Mouse (Mus musculus) thymus, postnatal 14 days (tissue): ENCODE data around the gene Hoxb13.

Experiments used
- DNase-seq: peaks from one replicate; pipeline ENCODE4 v3.0.0; 2021

Gene Hoxb13

DNA sequence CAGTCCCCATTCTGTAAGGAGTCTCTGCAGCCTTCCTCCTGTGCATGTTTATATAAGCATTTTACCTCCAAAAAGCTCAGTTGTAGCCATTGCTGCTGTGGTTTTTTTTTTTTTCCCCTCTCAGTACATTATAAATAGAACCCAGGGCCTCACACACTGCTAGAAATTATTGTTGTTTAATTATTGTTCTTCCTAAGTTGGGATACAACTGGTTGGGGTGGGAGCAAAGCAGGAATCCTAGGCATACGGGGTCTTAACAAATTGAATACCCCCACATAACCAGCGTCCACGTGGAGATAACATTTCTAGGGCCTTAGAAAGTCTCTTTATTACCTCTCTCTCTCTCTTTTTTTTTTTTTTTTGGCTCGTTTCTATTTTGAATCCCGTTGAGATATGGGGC is 3.0 kb upstream of the Hoxb13 start:
- no peak for DNase-seq

- DNase-seq: no peak
Observed at GRCm38 (mm10) chr11:96194401-96194710, 240 bp downstream of the Hoxb13 start.

DNA sequence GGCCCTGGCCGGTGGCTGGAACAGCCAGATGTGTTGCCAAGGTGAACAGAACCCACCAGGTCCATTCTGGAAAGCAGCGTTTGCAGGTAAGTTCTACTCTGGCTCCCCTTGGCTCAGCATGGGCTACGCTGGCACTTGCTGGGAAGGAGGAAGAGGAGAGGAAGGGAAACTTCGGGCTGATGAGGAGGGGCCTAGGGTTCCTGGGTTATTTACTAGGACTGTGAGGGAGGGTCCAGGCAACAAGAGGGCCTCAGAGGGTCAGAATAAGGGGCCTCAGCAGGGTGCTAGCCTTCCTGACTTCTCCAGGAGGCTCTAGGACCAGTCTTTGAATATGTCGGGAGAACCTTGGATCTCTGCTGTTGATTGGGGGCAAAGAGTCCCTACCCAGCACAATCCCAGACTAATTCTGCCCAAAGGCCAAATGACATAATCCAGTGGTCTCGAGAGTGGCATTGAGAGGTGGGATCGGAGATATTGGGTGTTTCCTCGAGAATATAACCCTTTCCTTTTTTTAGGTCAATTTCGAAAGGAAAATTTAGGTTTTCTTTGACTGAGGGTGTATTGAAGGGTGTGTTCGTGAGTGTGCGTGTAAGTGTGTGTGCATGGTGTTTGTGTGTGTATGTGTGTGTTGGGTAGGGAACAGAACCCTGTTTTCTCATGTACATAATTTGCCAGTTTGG is 985 bp downstream of the Hoxb13 start:
- no peak for DNase-seq

DNA sequence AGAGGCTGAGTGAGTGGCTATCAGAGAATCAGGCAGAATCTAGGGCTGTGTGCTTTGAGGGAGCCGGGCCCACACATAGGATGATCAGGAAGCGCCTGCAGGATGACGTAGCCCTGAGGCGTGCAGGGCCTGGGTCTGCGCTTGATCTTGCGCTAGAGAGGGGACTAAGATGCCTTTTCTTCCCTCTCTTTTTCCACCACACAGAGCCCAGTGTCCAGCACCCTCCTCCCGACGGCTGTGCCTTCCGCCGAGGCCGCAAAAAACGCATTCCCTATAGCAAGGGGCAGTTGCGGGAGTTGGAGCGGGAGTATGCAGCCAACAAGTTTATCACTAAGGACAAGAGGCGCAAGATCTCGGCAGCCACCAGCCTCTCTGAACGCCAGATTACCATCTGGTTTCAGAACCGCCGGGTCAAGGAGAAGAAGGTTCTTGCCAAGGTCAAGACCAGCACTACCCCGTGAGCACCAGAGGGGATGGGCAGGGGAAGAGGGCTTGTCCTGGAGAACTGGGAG is 1.7 kb downstream of the Hoxb13 start:
- DNase-seq: no peak

DNA sequence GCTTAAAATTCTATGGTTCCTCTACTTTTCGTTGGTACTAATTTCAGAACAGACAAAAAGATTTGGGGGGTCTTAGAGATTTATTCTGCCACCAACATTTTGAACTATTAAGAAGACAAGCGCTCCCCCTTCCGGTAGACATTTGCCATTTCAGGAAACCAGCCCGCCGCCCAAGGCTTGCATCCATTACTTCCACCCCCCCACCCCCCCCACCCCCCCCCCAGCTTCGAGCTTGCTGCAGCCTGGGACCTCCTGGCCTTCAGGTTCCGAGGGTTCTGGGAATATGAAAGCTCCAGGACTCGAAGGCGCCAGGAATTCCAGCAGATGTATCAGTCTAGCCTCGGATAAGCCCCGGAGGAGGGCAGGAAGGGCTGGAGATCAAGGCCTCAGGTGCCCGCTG is 4.5 kb downstream of the Hoxb13 start:
- peak; percentile 48 for DNase-seq

DNA sequence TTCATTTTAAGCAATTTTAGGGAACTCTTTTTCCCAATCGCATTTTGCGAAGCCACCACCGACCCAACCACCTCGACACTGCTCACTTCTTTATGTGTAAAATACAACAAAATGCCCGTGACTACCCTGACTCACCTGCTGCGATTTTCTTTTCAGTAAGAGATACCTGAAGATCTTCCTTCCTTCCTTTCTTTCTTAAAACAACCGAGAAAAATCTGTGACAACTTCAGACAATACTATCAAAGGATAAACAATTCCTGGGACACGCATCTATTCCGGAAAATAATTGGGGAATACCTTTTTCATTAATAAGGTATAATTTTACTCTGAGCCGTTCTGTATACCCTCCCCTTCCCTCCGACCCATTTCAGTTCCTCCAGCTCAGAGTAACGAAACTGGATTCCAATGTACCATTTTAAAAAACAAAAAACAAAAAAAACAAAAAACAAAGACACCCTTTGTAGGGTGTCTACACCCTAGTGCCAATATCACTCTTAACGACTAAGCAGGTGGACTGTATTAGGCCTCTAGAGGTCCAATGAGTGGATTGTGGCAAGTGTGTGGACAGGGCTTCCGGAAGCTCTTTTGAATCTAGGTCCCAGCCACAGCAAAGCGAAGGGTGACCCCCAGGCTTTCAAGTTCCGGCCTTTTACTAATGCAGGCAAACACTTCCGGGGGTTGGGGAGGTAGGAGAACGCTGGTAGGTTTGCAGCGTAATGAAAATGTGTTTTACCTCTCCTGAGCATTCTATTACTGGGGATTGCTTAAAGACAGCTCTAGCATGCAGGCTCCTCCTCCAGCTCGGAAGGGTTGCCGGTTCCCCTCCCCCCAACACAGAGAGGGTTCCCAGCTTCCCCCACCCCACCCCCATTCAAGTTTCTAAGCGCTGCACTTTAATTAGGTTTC is 5.3 kb downstream of the Hoxb13 start:
- no peak for DNase-seq

DNA sequence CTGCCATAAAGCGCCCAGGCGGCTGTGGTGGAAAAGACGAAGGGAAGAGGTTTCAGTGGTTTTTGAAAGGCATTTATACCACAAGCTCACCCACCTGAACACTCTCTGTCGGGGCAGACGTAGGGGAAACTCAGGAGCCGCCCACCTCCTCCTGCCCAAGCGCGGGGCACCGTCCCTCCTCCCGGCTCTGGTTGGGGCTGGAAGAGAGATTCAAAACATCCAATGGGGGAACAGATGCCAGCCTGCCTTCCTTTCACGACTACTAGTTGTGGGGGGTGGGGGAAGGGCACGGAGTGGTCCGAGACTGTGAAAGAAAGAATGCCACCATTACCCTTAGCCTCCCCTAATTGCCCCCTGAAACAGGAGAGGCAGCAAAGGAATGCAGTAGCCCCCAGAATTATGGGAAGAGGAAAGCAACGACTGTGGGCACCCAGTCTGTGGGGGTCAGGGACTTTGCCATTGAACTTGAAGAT is 6.1 kb downstream of the Hoxb13 start:
- DNase-seq: no peak

- DNase-seq: no peak
Observed at GRCm38 (mm10) chr11:96201741-96202140, 7.6 kb downstream of the Hoxb13 start.

DNA sequence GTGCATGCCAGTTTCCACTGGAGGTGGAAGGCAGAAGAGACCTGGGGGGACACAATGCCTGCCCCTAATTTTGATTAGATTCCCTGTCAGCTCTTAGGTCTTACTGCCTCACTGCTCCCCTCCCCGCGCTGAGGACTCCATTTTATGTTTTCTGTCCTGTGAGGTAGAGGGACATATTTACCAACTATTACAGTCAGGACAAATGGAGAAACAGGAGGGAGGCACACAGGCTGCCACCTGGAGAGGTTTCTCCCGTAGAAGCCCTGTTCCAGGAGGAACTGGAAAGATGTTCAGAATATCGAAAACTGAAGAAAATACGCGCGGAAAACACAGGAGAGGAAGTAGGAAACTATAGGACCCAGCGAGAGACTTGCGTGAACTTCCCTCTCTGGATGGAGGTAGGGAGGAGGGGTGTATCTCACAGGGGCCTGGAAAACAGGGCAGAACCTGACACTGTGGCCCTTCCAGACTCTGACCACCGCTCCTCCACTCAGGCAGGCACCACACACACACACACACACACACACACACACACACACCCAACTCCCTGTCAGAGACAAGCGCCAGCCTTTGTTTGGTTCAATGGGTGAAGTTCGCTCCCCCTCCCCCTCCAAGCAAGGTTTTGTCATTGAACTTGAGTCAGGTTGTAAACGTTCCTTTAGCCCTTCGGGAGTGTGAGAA is 8.4 kb downstream of the Hoxb13 start:
- DNase-seq: no peak

DNA sequence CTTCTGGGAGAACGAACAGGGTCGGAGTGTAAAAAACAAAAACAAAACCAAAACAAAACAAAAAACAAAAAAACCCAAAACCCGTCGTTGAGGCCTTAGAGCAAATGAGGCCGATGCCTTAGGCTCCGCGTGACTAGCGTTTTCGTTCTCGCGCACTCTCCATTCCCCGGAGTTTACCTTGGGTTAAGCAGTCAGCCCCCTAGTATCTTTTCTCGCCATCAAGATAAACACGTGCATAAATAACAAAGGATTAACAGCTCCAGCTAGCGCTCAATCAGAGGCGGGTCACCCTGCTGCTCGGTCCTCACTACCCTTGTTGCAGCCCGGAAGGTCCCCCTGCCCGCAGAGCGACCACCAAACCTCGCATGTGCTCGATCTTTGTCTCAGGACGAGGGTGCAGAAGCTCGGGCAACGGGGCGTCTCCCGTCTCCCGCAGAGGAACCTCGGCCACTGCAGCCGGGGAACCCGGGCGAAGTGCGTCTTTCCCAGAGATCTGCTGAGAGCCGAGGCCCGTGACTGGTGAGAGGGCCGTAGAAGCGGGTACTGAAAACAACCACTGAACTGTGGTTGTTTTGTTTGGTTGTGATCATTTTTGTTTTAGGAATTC is 9.2 kb downstream of the Hoxb13 start:
- no peak for DNase-seq

DNA sequence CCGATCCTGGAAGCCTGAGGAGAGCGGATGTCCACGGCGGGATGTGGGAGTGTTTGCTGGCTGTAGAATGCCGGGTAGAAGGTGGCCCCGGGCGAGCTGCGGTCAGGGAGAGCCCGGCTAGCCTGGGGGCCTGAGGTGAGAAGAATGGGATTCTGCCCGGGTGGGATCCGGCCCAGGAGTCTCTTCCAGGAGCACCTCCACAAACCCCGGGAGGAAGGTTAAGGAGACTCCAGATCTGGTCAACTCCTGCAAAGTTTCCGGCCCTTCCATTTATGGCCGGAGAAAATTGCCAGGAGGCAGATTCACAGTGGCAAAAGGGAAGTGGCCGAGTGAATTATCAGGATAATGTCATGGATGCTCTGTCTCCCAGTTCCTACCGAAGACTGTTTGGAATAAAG is 9.7 kb downstream of the Hoxb13 start:
- no peak for DNase-seq

DNA sequence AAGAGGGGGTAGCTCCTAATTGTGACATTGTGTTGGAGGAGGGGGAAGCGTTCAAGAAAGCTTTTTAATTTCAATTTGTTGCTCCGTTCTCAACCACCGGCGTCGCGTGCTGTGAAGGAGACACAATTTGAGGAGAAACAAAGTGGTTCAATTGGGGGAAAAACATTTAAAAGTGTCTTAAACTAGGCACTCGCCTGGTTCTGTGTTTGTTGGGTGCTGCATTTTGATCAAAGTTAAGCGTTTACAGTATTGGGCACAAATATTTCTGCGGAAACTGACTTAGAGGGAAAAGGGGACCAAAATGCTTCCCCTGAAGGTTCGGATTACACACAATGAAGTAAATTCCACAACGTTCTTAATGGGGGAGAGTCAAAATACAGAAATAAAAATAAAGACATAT is 10.2 kb downstream of the Hoxb13 start:
- DNase-seq: no peak

DNA sequence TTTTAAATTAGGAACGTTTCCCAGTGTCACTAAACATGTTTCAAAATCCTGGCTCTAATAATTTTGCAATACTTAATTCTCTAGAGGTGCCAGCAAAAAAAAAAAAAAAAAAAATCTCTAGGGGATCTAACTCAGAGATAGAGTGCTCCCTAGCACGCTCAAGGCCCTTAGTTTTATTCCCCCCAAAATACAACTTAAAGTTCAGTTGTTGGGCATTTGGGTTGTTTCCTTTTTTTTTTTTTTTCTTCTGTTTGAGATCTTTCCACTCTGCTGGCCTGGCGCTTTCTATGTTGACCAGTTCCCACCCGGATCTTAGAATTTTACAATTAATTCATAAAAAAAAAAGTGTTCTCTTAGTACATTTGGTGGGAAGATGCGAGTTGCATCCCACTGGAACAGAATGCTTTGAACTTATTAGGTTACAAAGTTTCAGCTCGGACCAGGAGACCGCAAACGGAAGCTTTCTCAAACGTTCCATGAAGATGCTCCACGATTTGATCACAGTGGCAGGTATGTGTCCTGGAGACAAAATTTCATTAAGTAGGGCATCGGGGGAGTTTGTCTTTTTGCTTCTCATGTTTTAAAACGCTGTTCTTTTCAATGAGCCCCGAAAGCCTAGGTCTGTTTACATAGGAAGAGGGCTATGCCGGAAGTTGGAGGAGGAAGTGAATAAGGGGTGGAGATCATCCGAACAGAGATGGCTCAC is 11.5 kb downstream of the Hoxb13 start:
- no peak for DNase-seq

DNA sequence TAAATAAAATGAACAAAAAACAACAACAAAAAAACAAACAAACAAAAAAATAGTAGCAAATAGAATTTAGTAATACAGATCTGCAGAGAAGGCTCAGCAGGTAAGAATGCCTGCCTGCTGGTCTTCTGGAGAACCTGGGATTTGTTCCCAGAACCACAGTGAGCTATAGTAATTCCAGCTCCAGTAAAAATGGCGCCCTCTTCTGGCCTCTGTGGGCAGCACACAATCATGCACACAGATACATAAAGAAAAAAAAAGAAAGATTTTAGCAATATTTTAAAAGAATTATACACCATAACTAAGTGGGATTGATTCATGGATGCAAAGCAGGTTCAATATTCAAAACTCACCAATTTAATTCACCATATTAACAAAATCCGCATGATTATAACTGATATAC is 29.7 kb downstream of the Hoxb13 start:
- DNase-seq: no peak

DNA sequence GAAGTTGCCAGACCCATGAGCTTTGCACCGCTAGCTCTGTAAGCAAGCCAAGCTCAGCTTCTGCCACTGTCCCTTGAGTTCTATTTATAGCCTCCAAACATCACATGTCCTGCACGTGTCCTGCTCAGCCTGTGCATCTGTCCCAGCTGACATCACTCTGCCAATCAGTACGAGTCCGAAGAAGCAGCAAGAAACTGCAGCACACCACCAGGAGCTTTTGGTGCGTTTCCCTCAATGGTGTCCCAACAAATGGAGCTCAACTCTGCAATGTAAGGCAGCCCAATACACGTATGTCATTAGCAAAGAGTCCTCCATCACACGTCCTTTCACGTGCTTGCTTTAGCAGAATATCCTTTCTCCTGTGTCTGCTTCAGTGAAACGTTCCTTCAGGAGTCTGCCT is 33.6 kb downstream of the Hoxb13 start:
- DNase-seq: no peak

- peak; percentile 46 for DNase-seq
Observed at GRCm38 (mm10) chr11:96234906-96235305, 40.8 kb downstream of the Hoxb13 start.

- peak; percentile 21 for DNase-seq
Observed at GRCm38 (mm10) chr11:96240211-96240610, 46.1 kb downstream of the Hoxb13 start.
